Mouse (Mus musculus) CH12F3 (cell line): Measurements from ENCODE around the gene Igfbp2.

Source experiments
- in situ Hi-C: fragments of 300-500 bp; cut with MboI; formaldehyde crosslinking; loops from 2 replicates; pipeline ENCODE4 v1.14.3; 2020; ENCODE audit warnings: low sequenced_read_pairs

The Igfbp2 gene

GRCm38 (mm10) chr1:72823751-72824706, at the start of gene Igfbp2:
Gene Igfbp2 (plus strand): TSS chr1:72824503.
- in situ Hi-C loops, result no loop called here

DNA sequence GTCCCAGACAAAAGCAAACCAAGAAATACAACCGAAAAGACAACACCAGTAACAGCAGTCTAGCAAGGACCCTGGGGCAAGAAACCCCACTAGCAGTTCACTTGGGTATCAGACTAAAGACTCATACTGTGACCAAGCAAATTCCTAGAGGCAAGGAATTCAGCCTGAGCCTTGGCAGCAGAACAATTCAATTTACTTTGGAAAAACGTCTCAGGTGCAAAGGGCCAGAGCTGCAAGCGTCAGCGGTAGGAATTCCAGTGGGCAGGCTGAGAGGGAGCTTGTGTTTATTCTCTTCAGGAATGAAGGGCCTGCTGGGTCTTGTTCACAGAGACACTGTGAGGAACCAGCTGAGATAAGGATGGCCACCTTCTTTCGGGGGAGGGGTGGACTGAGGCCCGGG, 45.5 kb upstream of the Igfbp2 start:
- in situ Hi-C loops, result no loop called here

- in situ Hi-C loops, result no loop called here
Observed at GRCm38 (mm10) chr1:72780720-72781119, 43.6 kb upstream of the Igfbp2 start.

GRCm38 (mm10) chr1:72783341-72783740, 41.0 kb upstream of the Igfbp2 start:
- in situ Hi-C loops, result no loop called here

GRCm38 (mm10) chr1:72784018-72784417, 40.3 kb upstream of the Igfbp2 start:
- in situ Hi-C loops, result no loop called here

- in situ Hi-C loops, result no loop called here
Observed at GRCm38 (mm10) chr1:72790670-72791069, 33.6 kb upstream of the Igfbp2 start.

- in situ Hi-C loops, result no loop called here
Observed at GRCm38 (mm10) chr1:72791743-72792142, 32.6 kb upstream of the Igfbp2 start.

DNA sequence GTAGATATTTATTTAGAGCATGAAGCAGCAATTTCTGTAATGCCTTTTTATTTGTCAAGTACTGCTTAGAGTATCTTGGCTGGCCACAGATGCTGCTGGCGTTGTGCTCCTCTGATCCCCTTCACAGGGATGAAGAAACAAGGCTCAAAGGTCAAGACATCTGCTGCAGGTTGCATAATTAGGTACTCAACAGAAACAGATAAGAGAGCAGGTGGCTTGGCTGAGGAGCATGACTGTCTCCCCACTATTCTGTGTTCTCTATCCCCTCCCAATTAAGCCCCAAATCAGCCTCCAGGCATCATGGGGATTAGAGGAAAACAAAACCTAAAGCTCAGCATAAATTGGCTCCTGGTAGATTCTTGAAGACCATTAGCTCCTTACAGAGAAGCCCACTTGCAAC, 32.0 kb upstream of the Igfbp2 start:
- in situ Hi-C loops, result no loop called here

GRCm38 (mm10) chr1:72793230-72793629, 31.1 kb upstream of the Igfbp2 start:
- in situ Hi-C loops, result no loop called here

DNA sequence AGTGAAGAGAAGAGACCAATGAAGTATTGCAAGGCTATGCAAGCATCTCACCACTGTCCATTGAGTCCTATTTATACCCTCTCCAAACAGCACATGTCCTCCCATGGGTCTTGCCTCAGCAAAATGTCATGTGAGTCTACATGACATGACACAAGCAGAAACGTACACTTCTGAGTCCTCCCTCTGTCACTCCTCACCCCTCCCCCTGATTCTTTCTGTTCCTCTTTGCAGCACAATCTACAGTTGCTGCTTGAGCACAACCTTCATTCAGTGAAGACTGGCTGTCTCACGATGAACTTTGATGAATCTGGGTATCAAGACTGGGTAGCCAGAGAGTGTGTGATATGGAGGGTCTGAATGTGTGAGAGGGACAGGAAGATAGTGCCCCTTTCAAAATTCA, 28.2 kb upstream of the Igfbp2 start:
- in situ Hi-C loops, result no loop called here

- in situ Hi-C loops, result no loop called here
Observed at GRCm38 (mm10) chr1:72797102-72797665, 27.1 kb upstream of the Igfbp2 start.

DNA sequence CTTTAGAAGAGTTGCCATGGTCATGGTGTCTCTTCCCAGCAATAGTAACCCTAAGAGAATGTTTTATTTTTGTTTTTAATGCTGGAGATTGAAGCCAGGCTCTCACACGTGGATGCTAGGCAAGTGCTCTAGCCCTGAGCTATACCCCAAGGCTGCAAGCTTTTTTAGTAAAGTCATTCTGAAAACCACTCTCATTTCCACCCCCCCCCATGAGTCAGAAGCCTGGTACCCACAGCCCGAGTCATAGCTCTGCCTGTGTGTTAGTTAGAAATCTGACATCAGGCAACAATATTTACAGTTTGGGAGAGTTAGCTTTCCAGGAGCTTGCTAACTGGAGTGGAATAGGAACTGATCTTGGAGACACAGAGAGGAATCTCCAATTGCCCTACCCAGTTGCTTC, 25.9 kb upstream of the Igfbp2 start:
- in situ Hi-C loops, result no loop called here

DNA sequence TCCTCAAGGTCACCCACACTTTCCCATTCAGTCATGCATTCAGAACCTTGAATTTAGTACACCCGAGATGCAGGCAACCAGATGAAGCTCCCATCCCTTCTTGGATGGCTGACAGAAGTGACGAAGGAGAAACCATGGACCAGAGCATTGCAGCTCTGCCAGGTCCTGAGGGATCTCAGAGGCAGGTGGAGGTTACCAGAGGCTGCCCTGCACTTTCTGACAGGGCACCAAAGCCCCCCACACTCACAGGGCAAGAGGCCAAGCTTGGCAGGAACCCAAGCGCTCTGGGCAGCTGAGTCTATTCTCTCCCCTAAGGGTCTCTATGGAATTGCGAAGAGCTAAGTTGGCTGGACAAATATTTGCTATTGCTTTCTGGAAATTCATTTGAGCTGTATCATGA, 20.3 kb upstream of the Igfbp2 start:
- in situ Hi-C loops, result no loop called here

DNA sequence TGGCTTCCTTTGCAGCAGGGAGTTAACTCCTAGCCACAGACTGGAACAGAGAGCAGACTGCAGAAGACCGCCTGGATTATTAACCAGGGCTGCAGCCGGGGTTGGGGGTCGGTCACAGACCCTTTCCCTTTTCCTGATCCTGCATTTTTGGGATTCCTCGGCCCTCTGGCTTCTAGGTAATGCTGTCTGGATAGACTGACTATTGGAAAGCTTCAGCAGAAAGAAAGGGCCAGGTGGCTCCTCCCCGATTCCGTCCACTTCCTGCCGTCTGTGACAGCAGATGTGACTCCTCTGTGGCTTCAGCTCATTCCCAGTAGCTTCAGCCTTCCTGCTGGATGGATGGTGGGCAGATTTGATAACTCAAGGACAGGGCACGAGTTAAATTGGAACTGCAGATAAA, 19.3 kb upstream of the Igfbp2 start:
- in situ Hi-C loops, result no loop called here

DNA sequence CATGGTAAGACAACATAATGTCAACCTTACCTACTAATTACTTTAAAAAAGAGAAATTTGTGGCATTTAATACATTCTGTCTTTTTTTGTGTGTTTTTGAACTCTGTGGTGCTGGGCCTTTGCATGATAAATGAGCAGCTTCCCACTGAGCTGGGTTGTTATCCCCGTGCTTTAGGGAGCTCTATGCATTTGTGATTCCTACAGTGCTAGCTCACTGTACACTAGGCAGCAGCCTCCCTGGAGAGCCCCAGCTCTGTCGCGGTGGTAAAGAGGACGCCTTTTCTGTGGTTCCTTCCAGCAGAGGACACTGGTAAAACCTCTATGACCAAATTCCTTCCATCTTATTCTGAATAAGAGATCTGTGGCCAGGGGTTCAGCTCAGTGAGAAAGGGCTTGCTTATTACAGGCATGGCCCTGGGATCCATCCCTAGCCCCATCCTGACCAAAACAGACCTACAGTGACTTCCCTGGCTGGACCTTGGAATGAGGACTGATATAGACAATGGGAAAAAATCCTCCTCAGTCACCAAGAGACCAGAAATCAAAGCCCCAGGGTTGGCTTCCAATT, 18.7 kb upstream of the Igfbp2 start:
- in situ Hi-C loops, result no loop called here

DNA sequence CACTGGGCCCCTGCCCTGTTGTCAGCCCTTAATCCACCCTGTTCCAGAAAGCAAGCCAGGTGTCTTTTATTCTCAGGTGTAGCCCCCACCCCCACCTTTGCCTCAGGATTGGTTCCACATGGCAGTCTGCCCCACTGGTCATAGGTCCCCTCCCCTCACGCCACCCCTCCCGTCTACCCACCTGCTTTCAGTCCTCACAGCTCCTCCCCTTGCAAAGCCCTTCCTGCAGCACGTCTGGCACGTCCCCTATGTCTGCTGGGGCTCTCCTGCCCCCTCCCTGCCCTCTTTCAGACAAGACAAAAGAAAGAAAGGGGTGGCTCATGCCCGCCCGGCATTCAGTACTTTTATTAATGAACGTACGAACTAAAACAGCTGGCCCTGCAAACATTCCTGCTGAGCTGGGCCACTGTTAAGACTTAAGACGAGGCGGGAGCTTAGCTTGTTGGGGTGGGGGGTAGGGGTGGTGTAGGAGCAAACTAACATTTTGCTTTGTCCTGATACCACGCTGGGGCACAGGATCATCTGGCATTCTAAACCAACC, 18.2 kb upstream of the Igfbp2 start:
- in situ Hi-C loops, result no loop called here

DNA sequence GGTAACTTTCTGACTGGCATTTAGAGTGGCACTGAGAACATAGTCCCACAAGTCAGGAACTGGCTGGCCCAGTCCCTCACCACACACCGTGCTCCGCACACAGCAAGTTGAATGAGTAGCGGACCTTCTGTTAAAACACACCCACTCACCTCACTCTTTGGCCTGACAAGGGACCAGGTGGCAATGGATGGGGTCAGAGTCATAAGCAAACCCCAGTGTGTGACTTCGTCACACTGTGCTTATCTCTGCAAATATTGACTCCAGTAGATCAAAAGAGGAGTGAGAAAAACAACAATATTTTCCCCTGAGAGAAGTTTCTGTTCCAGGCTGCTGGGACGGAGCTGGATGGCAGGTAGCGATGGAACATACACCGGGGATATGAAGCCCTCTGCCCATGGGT, 15.0 kb upstream of the Igfbp2 start:
- in situ Hi-C loops, result no loop called here

DNA sequence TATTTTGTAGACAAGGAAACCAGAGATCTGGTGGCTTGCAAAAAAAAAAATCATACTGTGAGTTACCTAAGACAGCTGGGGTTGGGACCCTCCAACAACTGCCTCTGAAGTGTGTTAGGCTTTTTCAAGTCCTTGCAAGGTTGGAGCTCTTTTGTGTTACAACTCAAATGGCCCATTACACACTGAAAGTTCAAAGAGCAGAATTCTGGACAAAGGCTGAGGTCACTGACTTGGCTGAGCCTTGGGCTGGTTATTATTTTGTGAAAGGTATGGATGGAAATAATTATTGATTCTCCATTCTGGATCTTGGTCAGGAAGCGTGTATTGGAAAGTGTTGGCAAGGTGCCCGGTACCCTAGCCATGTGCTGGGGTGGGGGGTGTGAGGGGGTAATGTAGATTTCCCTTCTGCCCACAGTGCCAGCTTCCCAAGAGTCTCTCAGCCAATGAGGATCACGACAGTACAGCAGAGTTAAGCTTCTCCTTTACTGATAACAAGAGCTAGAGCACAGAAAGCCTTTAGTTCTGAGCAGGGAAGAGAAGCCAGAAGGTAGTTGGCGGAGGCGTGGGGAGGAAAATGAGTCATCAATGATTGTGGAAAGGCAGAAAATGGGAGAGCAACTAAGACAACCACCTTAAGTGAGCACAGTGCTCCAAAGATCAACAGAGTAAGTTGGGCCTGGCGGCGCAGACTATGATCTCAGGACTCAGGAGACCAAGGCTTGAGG, 14.2 kb upstream of the Igfbp2 start:
- in situ Hi-C loops, result no loop called here

GRCm38 (mm10) chr1:72811061-72811460, 13.2 kb upstream of the Igfbp2 start:
- in situ Hi-C loops, result no loop called here

- in situ Hi-C loops, result no loop called here
Observed at GRCm38 (mm10) chr1:72813089-72813638, 11.1 kb upstream of the Igfbp2 start.
